Mouse (Mus musculus): Measurements from ENCODE around the gene Hamp. TPM values are rescaled to one million over a fixed set of nuclear protein-coding genes. Genes with fewer than 3 reads are reported as not detected.
"Not testable (repeated sequence)": the region's sequence is repeated elsewhere in the genome, so short reads cannot be mapped to it uniquely, and the experiment has no call there.

Hamp gene
- polyA plus RNA-seq, 1 experiment: not detected

DNA sequence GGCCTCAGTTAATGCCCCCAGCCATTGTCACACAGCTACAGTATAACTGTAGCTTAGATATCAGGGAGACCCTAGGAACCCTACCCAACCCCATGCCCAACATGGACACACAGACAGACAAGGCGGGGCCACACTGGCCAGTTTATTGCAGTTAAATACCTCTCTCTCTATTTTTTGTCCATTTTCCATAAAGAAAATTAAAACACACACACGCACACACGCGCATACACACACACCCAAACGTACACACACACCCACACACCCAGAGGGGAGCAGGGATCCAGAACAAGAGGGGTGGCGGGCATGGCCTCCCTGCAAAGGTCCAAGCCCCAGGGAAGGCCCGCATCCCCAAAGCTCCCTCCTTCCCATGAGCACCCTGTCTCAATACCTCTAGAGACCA, 2.0 kb upstream of the Hamp start:
- no peak overlapping the region for H3K4me3 ChIP-seq (ENCODE audit: insufficient read depth, low read length)
- H3K27ac ChIP-seq (ENCODE audit: insufficient read depth, low read length): no peak overlapping the region
- no peak for TF ChIP-seq POLR2A (IDR thresholded peaks at IDR 0.05; ENCODE audit: extremely low read depth, insufficient read depth, low read length)
- TF ChIP-seq CTCF (IDR thresholded peaks at IDR 0.05; ENCODE audit: extremely low read depth, insufficient read depth, low read length): no peak
- H3K4me1 ChIP-seq (ENCODE audit: control insufficient read depth, insufficient read depth, low read length): no peaks in the 10 kb centered on the region

DNA sequence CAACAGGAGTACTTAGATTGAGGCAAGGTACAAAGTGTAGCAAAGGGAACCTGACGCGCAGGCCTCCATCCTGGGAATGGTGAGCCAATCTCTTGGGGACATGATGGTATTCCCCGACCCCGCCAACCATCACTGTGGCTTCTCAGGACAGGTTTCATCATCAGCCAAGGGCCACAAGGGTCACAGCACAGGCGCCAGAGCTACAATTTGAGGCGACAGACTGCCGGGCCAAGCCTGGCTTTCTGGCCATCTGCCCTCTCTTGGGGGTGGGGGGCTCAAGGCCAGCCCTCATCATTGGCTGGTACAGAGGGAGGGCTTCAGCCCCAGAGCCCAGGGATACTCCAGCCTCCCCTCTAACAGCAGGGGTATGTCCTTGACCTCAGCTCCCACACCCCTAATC, 1.6 kb upstream of the Hamp start:
- not testable (repeated sequence) for H3K27ac ChIP-seq (ENCODE audit: insufficient read depth, low read length); H3K4me1 ChIP-seq (ENCODE audit: control insufficient read depth, insufficient read depth, low read length); H3K4me3 ChIP-seq (ENCODE audit: insufficient read depth, low read length)

DNA sequence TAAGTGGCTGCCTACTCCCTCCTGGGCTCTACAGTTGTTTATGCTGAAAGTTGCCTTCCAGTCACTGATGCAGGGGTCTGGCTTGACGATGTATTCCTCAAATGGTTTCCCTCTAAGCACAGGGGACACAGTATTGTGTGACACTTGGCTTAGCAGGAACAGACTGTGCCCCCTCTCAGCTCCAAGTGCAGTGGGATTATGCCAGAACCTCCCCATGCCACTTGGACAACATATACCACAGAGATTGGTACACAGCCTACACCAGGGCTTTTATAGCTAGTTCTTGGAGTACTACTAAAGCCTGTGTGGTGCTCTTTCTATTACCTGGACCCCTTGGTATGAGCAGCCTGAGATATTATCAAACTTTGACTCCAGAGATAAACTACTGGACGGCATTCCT, 874 bp upstream of the Hamp start:
- not testable (repeated sequence) for H3K27ac ChIP-seq (ENCODE audit: insufficient read depth, low read length); H3K4me3 ChIP-seq (ENCODE audit: insufficient read depth, low read length); H3K4me1 ChIP-seq (ENCODE audit: control insufficient read depth, insufficient read depth, low read length)

GRCm38 (mm10) chr7:30942365-30942764, 1.5 kb downstream of the Hamp start:
- not testable (repeated sequence) for H3K4me3 ChIP-seq (ENCODE audit: insufficient read depth, low read length); H3K4me1 ChIP-seq (ENCODE audit: control insufficient read depth, insufficient read depth, low read length)

GRCm38 (mm10) chr7:30940070-30940469, 3.8 kb downstream of the Hamp start:
- H3K4me1 ChIP-seq (ENCODE audit: control insufficient read depth, insufficient read depth, low read length); H3K4me3 ChIP-seq (ENCODE audit: insufficient read depth, low read length); H3K27ac ChIP-seq (ENCODE audit: insufficient read depth, low read length): not testable (repeated sequence)

More at GRCm38 (mm10) chr7:30942365-30942764, 1.5 kb downstream of the Hamp start:
- H3K27ac ChIP-seq (ENCODE audit: insufficient read depth, low read length): not testable (repeated sequence)

GRCm38 (mm10) chr7:30935422-30936099, 8.3 kb downstream of the Hamp start:
- not testable (repeated sequence) for H3K4me3 ChIP-seq (ENCODE audit: insufficient read depth, low read length); H3K27ac ChIP-seq (ENCODE audit: insufficient read depth, low read length); H3K4me1 ChIP-seq (ENCODE audit: control insufficient read depth, insufficient read depth, low read length)

DNA sequence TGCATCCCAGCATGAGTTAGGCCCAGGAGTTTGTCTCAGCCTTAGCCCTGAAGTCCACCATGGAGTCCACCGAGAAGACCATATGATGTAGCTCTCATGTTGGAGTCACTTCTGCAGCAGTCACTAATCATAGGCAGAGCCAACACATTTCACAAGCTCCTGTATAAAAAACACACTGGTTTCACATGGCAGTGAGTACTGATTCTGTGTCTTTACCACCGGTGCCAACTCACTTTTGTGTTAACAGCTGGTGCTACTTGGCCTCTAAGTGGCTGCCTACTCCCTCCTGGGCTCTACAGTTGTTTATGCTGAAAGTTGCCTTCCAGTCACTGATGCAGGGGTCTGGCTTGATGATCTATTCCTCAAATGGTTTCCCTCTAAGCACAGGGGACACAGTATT, 19.3 kb downstream of the Hamp start, which contains the start of gene Hamp2:
TSS of gene Hamp2 (minus strand) at position 101 of the 400 bp plus-strand sequence.
- not testable (repeated sequence) for H3K4me1 ChIP-seq (ENCODE audit: control insufficient read depth, insufficient read depth, low read length); H3K27ac ChIP-seq (ENCODE audit: insufficient read depth, low read length); H3K4me3 ChIP-seq (ENCODE audit: insufficient read depth, low read length)

DNA sequence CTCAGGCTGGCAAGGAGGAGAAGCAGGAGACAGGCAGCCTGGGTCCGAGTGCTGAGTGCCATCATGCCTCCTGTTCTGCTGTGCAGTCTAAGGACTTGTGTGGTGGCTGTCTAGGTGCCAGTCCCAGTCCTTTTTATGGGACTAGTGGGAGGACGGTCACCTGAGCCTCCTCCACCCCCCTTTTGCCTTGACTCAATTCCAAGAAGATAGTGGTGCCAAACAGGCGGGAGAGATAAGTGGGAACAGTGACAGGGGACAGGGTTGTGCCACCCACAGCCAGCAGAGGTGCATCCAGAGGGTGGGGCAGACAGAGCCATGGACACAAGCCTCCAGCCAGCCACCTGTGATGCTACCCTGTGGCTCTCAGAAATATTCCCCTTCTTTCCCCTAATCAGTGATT, 19.8 kb downstream of the Hamp start:
- Histone ChIP-seq H3K4me3 (ENCODE audit: insufficient read depth, low read length) (no peak overlapping the region), H3K4me1 (ENCODE audit: control insufficient read depth, insufficient read depth, low read length) (no peaks in the 10 kb centered on the region), H3K27ac (ENCODE audit: insufficient read depth, low read length) (no peak overlapping the region)
- TF ChIP-seq POLR2A (IDR thresholded peaks at IDR 0.05; ENCODE audit: extremely low read depth, insufficient read depth, low read length): no peak
- no peak for TF ChIP-seq CTCF (IDR thresholded peaks at IDR 0.05; ENCODE audit: extremely low read depth, insufficient read depth, low read length)

- not testable (repeated sequence) for H3K27ac ChIP-seq (ENCODE audit: insufficient read depth, low read length); H3K4me1 ChIP-seq (ENCODE audit: control insufficient read depth, insufficient read depth, low read length); H3K4me3 ChIP-seq (ENCODE audit: insufficient read depth, low read length)
Measured at GRCm38 (mm10) chr7:30922490-30922889, 21.3 kb downstream of the Hamp start.

DNA sequence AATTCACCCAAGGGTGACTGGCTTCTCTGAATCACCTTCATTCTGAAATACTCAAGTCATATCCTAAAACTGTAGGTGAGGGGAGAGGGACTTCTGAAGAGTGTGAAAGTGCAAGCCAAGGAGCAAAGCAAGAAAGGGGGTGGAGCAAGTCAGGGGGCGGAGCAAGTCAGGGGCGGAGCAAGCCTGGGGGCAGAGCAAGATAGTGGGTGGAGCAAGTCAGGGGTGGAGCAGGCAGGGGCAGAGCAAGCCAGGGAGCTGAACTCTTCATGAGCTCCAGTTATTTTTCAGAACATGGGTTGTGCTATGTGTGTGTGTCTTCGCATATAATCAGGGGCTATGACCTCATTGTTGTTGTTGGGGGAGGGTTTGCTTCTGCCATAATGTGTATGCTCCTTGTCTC, 23.6 kb downstream of the Hamp start:
- no peak for TF ChIP-seq CTCF (IDR thresholded peaks at IDR 0.05; ENCODE audit: extremely low read depth, insufficient read depth, low read length)
- no peak for TF ChIP-seq POLR2A (IDR thresholded peaks at IDR 0.05; ENCODE audit: extremely low read depth, insufficient read depth, low read length)
- H3K27ac ChIP-seq (ENCODE audit: insufficient read depth, low read length): no peak overlapping the region
- H3K4me1 ChIP-seq (ENCODE audit: control insufficient read depth, insufficient read depth, low read length): no peaks in the 10 kb centered on the region
- H3K4me3 ChIP-seq (ENCODE audit: insufficient read depth, low read length): no peak overlapping the region

DNA sequence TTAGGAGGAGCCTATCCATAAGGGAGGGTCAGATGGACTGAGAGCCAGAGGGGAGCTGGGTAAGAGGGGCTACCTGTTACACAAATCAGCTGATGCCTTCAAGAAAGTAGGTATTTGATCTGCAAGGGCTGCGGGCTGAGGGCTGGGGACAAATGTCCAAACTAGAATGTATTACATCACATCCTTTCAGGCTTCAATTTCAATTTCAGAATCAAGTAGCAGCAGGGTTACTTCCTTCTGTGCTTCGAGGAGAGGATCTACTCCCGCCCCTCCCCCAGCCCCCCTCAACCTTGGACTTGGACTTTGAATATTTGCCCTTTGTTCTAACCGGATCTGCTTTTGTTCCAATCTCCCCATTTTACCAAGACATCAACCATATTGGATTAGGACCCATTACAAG, 26.6 kb downstream of the Hamp start:
- TF ChIP-seq CTCF (IDR thresholded peaks at IDR 0.05; ENCODE audit: extremely low read depth, insufficient read depth, low read length) (no peak), POLR2A (IDR thresholded peaks at IDR 0.05; ENCODE audit: extremely low read depth, insufficient read depth, low read length) (no peak)
- Histone ChIP-seq H3K4me3 (ENCODE audit: insufficient read depth, low read length) (peak overlapping the region; percentile 29; the same call in 1 of the 2 replicates), H3K27ac (ENCODE audit: insufficient read depth, low read length) (peak overlapping the region; percentile 92), H3K4me1 (ENCODE audit: control insufficient read depth, insufficient read depth, low read length) (no peaks in the 10 kb centered on the region)
